8 mouse cellular contexts compared by ENCODE assay signal in the genomic region with DNA sequence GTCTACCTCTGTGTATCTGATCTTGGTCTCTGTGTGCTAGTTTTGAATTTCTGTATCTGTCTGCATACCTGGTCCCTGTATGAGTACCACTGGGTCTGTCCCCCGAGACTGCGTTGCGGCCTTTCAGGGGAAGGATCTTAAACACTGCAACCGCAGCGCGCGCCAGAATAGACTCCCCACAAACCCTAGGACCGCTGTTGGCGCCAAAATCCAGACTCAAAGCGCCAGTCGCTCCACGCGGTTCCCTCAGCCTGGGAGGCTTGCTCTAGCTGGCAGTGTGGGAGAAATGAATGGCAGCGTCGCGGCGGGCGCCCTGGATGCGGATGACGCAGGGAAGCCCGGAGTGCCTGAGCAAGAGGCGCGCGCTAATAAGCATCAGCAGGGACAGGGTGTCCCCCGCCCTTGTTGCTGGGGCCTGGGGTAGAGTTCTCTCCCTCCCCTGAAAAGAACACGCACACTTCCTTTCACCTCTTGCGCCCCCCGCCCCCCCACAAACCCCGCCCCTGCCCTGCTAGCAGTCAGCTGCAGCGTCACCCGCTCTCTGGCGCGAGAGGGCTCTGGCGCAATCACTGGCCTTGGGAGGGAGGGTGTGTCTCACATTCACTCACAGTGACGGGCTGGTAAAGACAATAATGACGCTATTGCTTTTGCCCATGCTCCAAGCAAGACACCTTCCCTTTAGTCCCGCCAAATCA. TPM values are rescaled to one million over a fixed set of nuclear protein-coding genes. Genes with fewer than 3 reads are reported as not detected.
DNase-seq lines count a peak whose midpoint lies in the region; ATAC-seq and TF ChIP-seq lines count a peak whose summit lies in the region.

No protein-coding gene starts in this region.

- peak overlapping the region; percentile 47; the same call in 1 of the 2 replicates for H3K27ac ChIP-seq in left cerebral cortex, adult 2 months
- H3K27ac ChIP-seq in cerebellum, adult 2 months (ENCODE audit: insufficient read depth, low read length) = peak overlapping the region; percentile 74
- peak overlapping the region; percentile 95 for H3K27ac ChIP-seq in hindbrain, embryonic 14.5 days

- no peak for TF ChIP-seq CTCF in left cerebral cortex, adult 2 months (IDR thresholded peaks at IDR 0.05)
- TF ChIP-seq CTCF in cerebellum, adult 2 months (IDR thresholded peaks at IDR 0.05; ENCODE audit: borderline replicate concordance, insufficient read depth, low read depth, low read length) = no peak

- H3K9ac ChIP-seq in hindbrain, embryonic 14.5 days = peak overlapping the region; percentile 90

- peak overlapping the region; percentile 80 for H3K4me3 ChIP-seq in left cerebral cortex, adult 2 months
- H3K4me3 ChIP-seq in cerebellum, adult 2 months (replicated peaks; ENCODE audit: insufficient read depth, low read depth, low read length) = peak overlapping the region; percentile 79
- H3K4me3 ChIP-seq in hindbrain, embryonic 14.5 days (replicated peaks; ENCODE audit: low read length) = peak overlapping the region; percentile 80

- peak; percentile 71 for ATAC-seq in hindbrain, embryonic 14.5 days (ENCODE audit: low FRiP score)
- ATAC-seq in megakaryocyte progenitor cell, adult 5-6 weeks (replicated peaks; ENCODE audit: poor library complexity) = peak; percentile 78

- TF ChIP-seq POLR2A in cerebellum, adult 2 months (IDR thresholded peaks at IDR 0.05; ENCODE audit: borderline replicate concordance, insufficient read depth, low read length) = no peak

- H3K36me3 ChIP-seq in hindbrain, embryonic 14.5 days (replicated peaks; ENCODE audit: control insufficient read depth, insufficient read depth) = 0 out of 2 replicates have a peak, but pooled peaks cover 8% of the 10 kb centered on the region

- intact Hi-C loops in left cerebral cortex, adult 2 months (cut with DNase I) = loop anchor here (5.0 kb wide), 1 partner anchor 125 kb away; a partner anchor contains a TSS
- intact Hi-C loops in left cerebral cortex, postnatal 25 days (cut with DNase I) = no loop called here

- no peaks in the 10 kb centered on the region for H3K27me3 ChIP-seq in cerebellum, adult 2 months (ENCODE audit: control insufficient read depth, insufficient read depth, low read length)
- no peaks in the 10 kb centered on the region for H3K27me3 ChIP-seq in hindbrain, embryonic 14.5 days (ENCODE audit: control insufficient read depth, insufficient read depth, low read length)

- H3K4me2 ChIP-seq in hindbrain, embryonic 14.5 days (replicated peaks) = peak overlapping the region; percentile 94

- DNase-seq in left cerebral cortex, adult 2 months (ENCODE audit: extremely low spot score in 1 of 2, low spot score in 2 of 2) = peak; percentile 58 to 61
- no peak for DNase-seq in left cerebral cortex, adult 11 months (ENCODE audit: low spot score)
- peak; percentile 84 to 87 for DNase-seq in cerebellum, adult 2 months
- peak; percentile 47 for DNase-seq in forelimb bud, embryonic 11.5 days (ENCODE audit: low read depth, low spot score)
- DNase-seq in hindbrain, embryonic 14.5 days (ENCODE audit: low spot score) = peak; percentile 72
- DNase-seq in left cerebral cortex, postnatal 25 days (ENCODE audit: low spot score in 2 of 2) = peak; percentile 73 to 76
- peak; percentile 59 to 73 for DNase-seq in right cerebral cortex, postnatal 36 days (ENCODE audit: low spot score in 2 of 2)

- WGBS in cerebellum, adult 2 months = under 1% methylated on average over 37 of the region's 37 CpGs
- WGBS in hindbrain, embryonic 14.5 days = 1% methylated on average over 34 of the region's 37 CpGs

- H3K4me1 ChIP-seq in cerebellum, adult 2 months (ENCODE audit: control insufficient read depth, insufficient read depth, low read length) = peaks cover 4% of the 10 kb centered on the region; the same call in 1 of the 2 replicates
- peaks cover 12% of the 10 kb centered on the region for H3K4me1 ChIP-seq in hindbrain, embryonic 14.5 days (replicated peaks; ENCODE audit: control insufficient read depth, insufficient read depth, low read length)

- H3K9me3 ChIP-seq in hindbrain, embryonic 14.5 days (ENCODE audit: control insufficient read depth, low read length) = no peaks in the 10 kb centered on the region

RNA-seq across cellular contexts. Expression of a gene that starts 1.1 kb away (rescaled TPM):
- 100 to 1,000 TPM; 178 to 192 TPM for total RNA-seq in left cerebral cortex, adult 2 months (2021)
- polyA plus RNA-seq in cerebellum, adult 2 months (2012; rRNA removed) = 230 and 239 TPM in 2 replicates
- polyA plus RNA-seq in hindbrain, embryonic 14.5 days (2014; fragmentation: Nextera tagmentation; extraction: Ambion mirVana) = 61.8 and 63.8 TPM in 2 replicates
- total RNA-seq in left cerebral cortex, postnatal 25 days (2021) = 100 to 1,000 TPM; 151 to 168 TPM
- 0.42 and 0.59 TPM in 2 replicates for total RNA-seq in megakaryocyte progenitor cell, adult 5-6 weeks (2015)
- 0.10 and 0.96 TPM in 2 replicates for total RNA-seq in megakaryocyte progenitor cell, adult 5-6 weeks (2017)

RNA-seq across cellular contexts. Expression of a gene that starts 7.5 kb away (rescaled TPM):
- total RNA-seq in left cerebral cortex, adult 2 months (2021) = 10 to 100 TPM; 24.7 to 28.9 TPM
- polyA plus RNA-seq in cerebellum, adult 2 months (2012; rRNA removed) = 79.0 and 81.5 TPM in 2 replicates
- 10.6 and 12.1 TPM in 2 replicates for polyA plus RNA-seq in hindbrain, embryonic 14.5 days (2014; fragmentation: Nextera tagmentation; extraction: Ambion mirVana)
- 10 to 100 TPM; 21.5 to 26.8 TPM for total RNA-seq in left cerebral cortex, postnatal 25 days (2021)
- total RNA-seq in megakaryocyte progenitor cell, adult 5-6 weeks (2015) = 0.20 and 0.32 TPM in 2 replicates
- 0.71 TPM in 1 of 2 replicates, not detected in the other for total RNA-seq in megakaryocyte progenitor cell, adult 5-6 weeks (2017)

RNA-seq across cellular contexts. Expression of a gene that starts 10.6 kb away (rescaled TPM):
- total RNA-seq in left cerebral cortex, adult 2 months (2021) = 10 to 100 TPM; 11.8 to 12.2 TPM
- polyA plus RNA-seq in cerebellum, adult 2 months (2012; rRNA removed) = 23.5 and 25.6 TPM in 2 replicates
- 44.8 and 45.3 TPM in 2 replicates for polyA plus RNA-seq in hindbrain, embryonic 14.5 days (2014; fragmentation: Nextera tagmentation; extraction: Ambion mirVana)
- total RNA-seq in left cerebral cortex, postnatal 25 days (2021) = 10 to 100 TPM; 12.9 to 14.4 TPM
- 33.2 and 38.5 TPM in 2 replicates for total RNA-seq in megakaryocyte progenitor cell, adult 5-6 weeks (2015)
- total RNA-seq in megakaryocyte progenitor cell, adult 5-6 weeks (2017) = 20.4 and 21.4 TPM in 2 replicates

RNA-seq across cellular contexts. Expression of a gene that starts 10.7 kb away (rescaled TPM):
- under 1 TPM in 1 of 2 experiments, not detected in 1; 0.33 TPM for total RNA-seq in left cerebral cortex, adult 2 months (2021)
- polyA plus RNA-seq in cerebellum, adult 2 months (2012; rRNA removed) = not detected in 2 replicates
- polyA plus RNA-seq in hindbrain, embryonic 14.5 days (2014; fragmentation: Nextera tagmentation; extraction: Ambion mirVana) = not detected in 2 replicates
- total RNA-seq in left cerebral cortex, postnatal 25 days (2021) = not detected
- total RNA-seq in megakaryocyte progenitor cell, adult 5-6 weeks (2015) = not detected in 2 replicates
- total RNA-seq in megakaryocyte progenitor cell, adult 5-6 weeks (2017) = not detected in 2 replicates

RNA-seq across cellular contexts. Expression of a gene that starts 10.7 kb away (rescaled TPM):
- 1 to 10 TPM; 1.8 to 2.4 TPM for total RNA-seq in left cerebral cortex, adult 2 months (2021)
- 2.1 and 2.2 TPM in 2 replicates for polyA plus RNA-seq in cerebellum, adult 2 months (2012; rRNA removed)
- 10.4 and 11.0 TPM in 2 replicates for polyA plus RNA-seq in hindbrain, embryonic 14.5 days (2014; fragmentation: Nextera tagmentation; extraction: Ambion mirVana)
- 1 to 10 TPM; 1.8 to 2.7 TPM for total RNA-seq in left cerebral cortex, postnatal 25 days (2021)
- 38.4 and 46.5 TPM in 2 replicates for total RNA-seq in megakaryocyte progenitor cell, adult 5-6 weeks (2015)
- total RNA-seq in megakaryocyte progenitor cell, adult 5-6 weeks (2017) = 6.4 and 8.0 TPM in 2 replicates

Comparison
In these comparisons a context has a peak if more than half of its experiments do, and no peak if none do; other contexts are left out.
1. RNA of a gene that starts 1.1 kb away (total RNA-seq): 178 to 192 TPM in left cerebral cortex, adult 2 months and 151 to 168 TPM in left cerebral cortex, postnatal 25 days; 0.10 to 0.96 TPM in megakaryocyte progenitor cell, adult 5-6 weeks; every median in the first group is over 10 times any median in the second.
2. RNA of a gene that starts 7.5 kb away (total RNA-seq): 24.7 to 28.9 TPM in left cerebral cortex, adult 2 months and 21.5 to 26.8 TPM in left cerebral cortex, postnatal 25 days; 0.20 to 0.71 TPM in megakaryocyte progenitor cell, adult 5-6 weeks; every median in the first group is over 10 times any median in the second.
3. Peak in every context shown above with its lines, with median percentiles within 50 percentile points of each other: H3K27ac ChIP-seq and H3K4me3 ChIP-seq.